Mouse (Mus musculus) spleen, adult 2 months (tissue): ENCODE measurements around the gene Ccdc117.
"Not testable (repeated sequence)": the region's sequence is repeated elsewhere in the genome, so short reads cannot be mapped to it uniquely, and the experiment has no call there.

Experiments
- CTCF ChIP-seq: fragments of 200-500 bp; IDR thresholded peaks from 2 replicates; pipeline ENCODE4 v1.5.1; 2011; ENCODE audit warnings: mild to moderate bottlenecking, inconsistent platforms; ENCODE audit not compliant: insufficient read depth, insufficient read length, insufficient replicate concordance; ENCODE audit errors: extremely low read depth
- POLR2A ChIP-seq: fragments of 200-500 bp; IDR thresholded peaks from 2 replicates; pipeline ENCODE4 v1.6.1; 2011; ENCODE audit warnings: low read depth, low read length, inconsistent platforms

DNA sequence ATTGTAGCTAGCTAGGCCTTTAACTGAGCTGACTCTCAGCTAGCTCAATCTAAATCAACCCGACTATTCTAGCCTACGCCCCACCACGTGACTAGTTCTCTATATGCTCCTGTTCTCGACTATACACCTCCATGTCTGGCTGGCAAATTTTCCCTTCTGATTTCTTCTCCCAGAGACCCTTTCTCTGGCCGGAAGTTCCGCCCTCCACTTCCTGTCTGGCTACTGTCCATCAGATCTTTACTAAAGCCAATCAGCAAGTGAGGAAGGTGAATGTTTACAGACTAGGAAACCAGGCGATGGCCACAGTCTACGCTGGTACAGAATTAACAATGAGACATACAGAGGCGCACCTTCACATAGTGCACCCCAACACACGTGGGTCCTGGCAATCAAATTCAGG is 52.6 kb downstream of the Ccdc117 start:
- TF ChIP-seq CTCF, POLR2A: not testable (repeated sequence)
